Mouse (Mus musculus) 416B (cell line): ENCODE results near the gene Rnf41.

Source experiments
- DNase-seq: peaks from one replicate; pipeline ENCODE4 v3.0.0; 2011; ENCODE audit warnings: low read depth

The Rnf41 gene

GRCm38 (mm10) chr10:128429052-128429451 is 17.6 kb downstream of the Rnf41 start:
- DNase-seq, result no peak

GRCm38 (mm10) chr10:128429454-128429853 is 18.0 kb downstream of the Rnf41 start:
- no peak for DNase-seq

GRCm38 (mm10) chr10:128433417-128433816 is 22.0 kb downstream of the Rnf41 start:
- no peak for DNase-seq

- no peak for DNase-seq
Observed at GRCm38 (mm10) chr10:128434681-128435080, 23.2 kb downstream of the Rnf41 start.

GRCm38 (mm10) chr10:128435186-128435823 is 23.8 kb downstream of the Rnf41 start:
- DNase-seq, result no peak

GRCm38 (mm10) chr10:128435873-128436272 is 24.4 kb downstream of the Rnf41 start:
- DNase-seq, result no peak

GRCm38 (mm10) chr10:128436376-128436775 is 24.9 kb downstream of the Rnf41 start:
- no peak for DNase-seq

- DNase-seq, result no peak
Observed at GRCm38 (mm10) chr10:128438675-128439279, 27.3 kb downstream of the Rnf41 start.

GRCm38 (mm10) chr10:128440407-128440806 is 28.9 kb downstream of the Rnf41 start:
- peak; percentile 34 for DNase-seq

GRCm38 (mm10) chr10:128441324-128442119 is 30.1 kb downstream of the Rnf41 start:
- no peak for DNase-seq

GRCm38 (mm10) chr10:128442718-128443117 is 31.3 kb downstream of the Rnf41 start:
- no peak for DNase-seq

GRCm38 (mm10) chr10:128444354-128444753 is 32.9 kb downstream of the Rnf41 start:
- DNase-seq, result no peak

GRCm38 (mm10) chr10:128445407-128445806 is 34.0 kb downstream of the Rnf41 start:
- DNase-seq, result peak; percentile 46

- no peak for DNase-seq
Observed at GRCm38 (mm10) chr10:128451014-128451413, 39.6 kb downstream of the Rnf41 start.

GRCm38 (mm10) chr10:128454471-128454870 is 43.0 kb downstream of the Rnf41 start:
- no peak for DNase-seq

GRCm38 (mm10) chr10:128455280-128455679 is 43.8 kb downstream of the Rnf41 start:
- DNase-seq, result peak; percentile 93

GRCm38 (mm10) chr10:128457676-128458075 is 46.2 kb downstream of the Rnf41 start:
- no peak for DNase-seq

- DNase-seq, result peak; percentile 90
Observed at GRCm38 (mm10) chr10:128458348-128458718, 46.9 kb downstream of the Rnf41 start.

- DNase-seq, result peak; percentile 63
Observed at GRCm38 (mm10) chr10:128458719-128459408, 47.4 kb downstream of the Rnf41 start, which contains the start of gene Smarcc2. Smarcc2 (plus strand) TSS chr10:128459248.

GRCm38 (mm10) chr10:128459409-128460269 is 48.2 kb downstream of the Rnf41 start:
- DNase-seq, result peak; percentile 48

- DNase-seq, result no peak
Observed at GRCm38 (mm10) chr10:128460270-128460630, 48.8 kb downstream of the Rnf41 start.
